In the genomic region with DNA sequence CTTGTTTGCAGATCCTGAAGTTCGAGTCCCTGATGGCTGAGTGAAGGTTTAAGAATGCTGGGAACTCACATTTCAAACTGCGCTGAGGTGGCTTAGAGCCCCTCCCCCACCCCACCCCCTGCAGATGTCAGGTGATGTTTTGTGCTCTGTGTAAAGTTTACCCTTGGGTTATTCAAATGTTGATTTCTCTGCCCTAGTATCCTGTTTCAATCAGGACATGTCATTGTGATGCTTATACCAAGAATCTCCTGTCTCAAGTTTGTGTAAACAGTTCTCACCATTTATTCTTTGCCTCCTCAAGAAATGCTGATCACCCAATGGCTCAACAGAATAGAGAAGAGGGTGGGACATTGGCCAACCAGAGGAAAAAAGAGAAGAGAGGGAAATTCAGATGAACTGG, we compare ENCODE assay signal across 22 mouse cellular contexts. TPM values are rescaled to one million over a fixed set of nuclear protein-coding genes. Genes with fewer than 3 reads are reported as not detected.
DNase-seq lines count a peak whose midpoint lies in the region; TF ChIP-seq lines count a peak whose summit lies in the region.
"Had no signal": no experiment of that assay in that cellular context is flagged by ENCODE, and none has a peak within 500 bp of the region (broad histone marks: within the 10 kb centered on the region; RNA-seq: fewer than 3 reads in every experiment).

No protein-coding gene starts in this region.

- H3K9me3 ChIP-seq in E14TG2a.4 (ENCODE audit: low read length) = no peaks in the 10 kb centered on the region
- H3K9me3 ChIP-seq in ES-Bruce4 (replicated peaks; ENCODE audit: control insufficient read depth, insufficient read depth, low read length, poor library complexity, severe bottlenecking) = no peaks in the 10 kb centered on the region
- no peaks in the 10 kb centered on the region for H3K9me3 ChIP-seq in ES-E14 (ENCODE audit: control insufficient read depth, insufficient read depth, low read depth, low read length)
- H3K9me3 ChIP-seq: embryonic facial prominence, embryonic 13.5 days; embryonic facial prominence, embryonic 15.5 days; forebrain, embryonic 10.5 days; forebrain, embryonic 12.5 days had no signal

- no peaks in the 10 kb centered on the region for H3K27me3 ChIP-seq in E14TG2a.4 (ENCODE audit: insufficient read depth, low read length)
- H3K27me3 ChIP-seq in ES-Bruce4 (ENCODE audit: control insufficient read depth, insufficient read depth, low read length, poor library complexity, severe bottlenecking) = no peaks in the 10 kb centered on the region
- H3K27me3 ChIP-seq: embryonic facial prominence, embryonic 13.5 days; embryonic facial prominence, embryonic 15.5 days; forebrain, embryonic 12.5 days had no signal

- H3K4me3 ChIP-seq in E14TG2a.4 (replicated peaks; ENCODE audit: low read length) (peak overlapping the region; percentile 74), ES-Bruce4 (ENCODE audit: low read depth, low read length) (no peak overlapping the region), ES-E14 (ENCODE audit: insufficient read depth in 1 of 2, low read depth in 1 of 2, low read length in 2 of 2, poor library complexity in 1 of 2, severe bottlenecking in 1 of 2) (peak overlapping the region; percentile 8 to 50; a peak in 2 of 4 replicates)
- H3K4me3 ChIP-seq: embryonic facial prominence, embryonic 13.5 days; embryonic facial prominence, embryonic 15.5 days; erythroblast, embryonic 14.5 days; forebrain, embryonic 10.5 days; forebrain, embryonic 12.5 days had no signal

- H3K27ac ChIP-seq in ES-Bruce4 (ENCODE audit: insufficient read depth, low read length) (peak overlapping the region; percentile 76), ES-E14 (ENCODE audit: insufficient read depth, low read depth, low read length, poor library complexity, severe bottlenecking) (peak overlapping the region; percentile 76; the same call in 1 of the 2 replicates)
- H3K27ac ChIP-seq: embryonic facial prominence, embryonic 13.5 days; embryonic facial prominence, embryonic 15.5 days; forebrain, embryonic 10.5 days; forebrain, embryonic 12.5 days had no signal

- H3K36me3 ChIP-seq in E14TG2a.4 (ENCODE audit: insufficient read depth, low read length) (peaks cover 25% of the 10 kb centered on the region), ES-Bruce4 (ENCODE audit: control insufficient read depth, insufficient read depth, low read length, poor library complexity, severe bottlenecking) (peaks cover 2% of the 10 kb centered on the region; the same call in 1 of the 2 replicates), ES-E14 (ENCODE audit: control insufficient read depth, insufficient read depth, low read length, poor library complexity, severe bottlenecking) (peaks cover 3% of the 10 kb centered on the region; the same call in 1 of the 2 replicates)
- H3K36me3 ChIP-seq: embryonic facial prominence, embryonic 13.5 days; embryonic facial prominence, embryonic 15.5 days; forebrain, embryonic 10.5 days; forebrain, embryonic 12.5 days had no signal

- H3K9ac ChIP-seq in ES-Bruce4 (ENCODE audit: low read depth, poor library complexity, severe bottlenecking) (no peak overlapping the region), ES-E14 (ENCODE audit: insufficient read depth, low read depth, low read length, poor library complexity, severe bottlenecking) (no peak overlapping the region)
- H3K9ac ChIP-seq: embryonic facial prominence, embryonic 13.5 days; embryonic facial prominence, embryonic 15.5 days; forebrain, embryonic 12.5 days had no signal

- peak; percentile 94 for DNase-seq in ES-E14 (ENCODE audit: low read depth, low spot score)
- DNase-seq in WW6 (ENCODE audit: low read depth, low spot score) = peak; percentile 80
- no peak for DNase-seq in urinary bladder, postnatal 4 days (ENCODE audit: low spot score in 2 of 2)
- no peak for DNase-seq in urinary bladder, postnatal 14 days (ENCODE audit: low spot score)
- no peak for DNase-seq in embryo, embryonic 10 days (ENCODE audit: low spot score)
- DNase-seq in spleen, adult 18-20 months = no peak
- DNase-seq: adrenal gland, adult 8-10 months; adrenal gland, postnatal 14 days; adrenal gland, postnatal 36 days; cerebellum, adult 11-12 months; cerebellum, adult 2 months; cerebellum, adult 9-10 months; cerebellum, postnatal 10 days; cerebellum, postnatal 25 days; embryo, embryonic 11 days had no signal

- peak; percentile 97 for TF ChIP-seq EP300 in ES-Bruce4 (IDR thresholded peaks at IDR 0.05; ENCODE audit: insufficient read depth, low read depth, low read length)

- peaks cover 76% of the 10 kb centered on the region for H3K4me1 ChIP-seq in E14TG2a.4 (replicated peaks; ENCODE audit: low read depth, low read length)
- peaks cover 5% of the 10 kb centered on the region for H3K4me1 ChIP-seq in ES-Bruce4 (ENCODE audit: control insufficient read depth, insufficient read depth, low read length)
- H3K4me1 ChIP-seq in ES-E14 (ENCODE audit: control insufficient read depth in 2 of 2, insufficient read depth in 2 of 2, low read length in 2 of 2, poor library complexity in 1 of 2) = peaks cover 13 to 14% of the 10 kb centered on the region in 2 experiments
- H3K4me1 ChIP-seq: embryonic facial prominence, embryonic 13.5 days; embryonic facial prominence, embryonic 15.5 days; forebrain, embryonic 10.5 days; forebrain, embryonic 12.5 days had no signal

- TF ChIP-seq CTCF in E14TG2a.4 (conservative IDR thresholded peaks at IDR 0.05; ENCODE audit: low read length) = no peak
- TF ChIP-seq CTCF in ES-Bruce4 (IDR thresholded peaks at IDR 0.05; ENCODE audit: low read depth, low read length) = no peak

- no peak for TF ChIP-seq POLR2A in ES-Bruce4 (IDR thresholded peaks at IDR 0.05; ENCODE audit: insufficient read depth, low read length)

- in situ Hi-C loops in ES-E14 (cut with MboI; ENCODE audit: low sequenced_read_pairs in 2 of 2, unreplicated experiment in 2 of 2) = loop anchor here in 1 of 2 experiments (25.0 kb wide), 1 partner anchor 769 kb away; a partner anchor contains a TSS

TF ChIP-seq in ES-E14, 5 proteins besides CTCF, POLR2A, EP300 and RAD21:
- no peak for TF ChIP-seq HCFC1 (IDR thresholded peaks at IDR 0.05; ENCODE audit: borderline replicate concordance, insufficient read depth, low read length)
- no peak for TF ChIP-seq ZNF384 (IDR thresholded peaks at IDR 0.05; ENCODE audit: low read depth, low read length)
- TF ChIP-seq CHD2 (IDR thresholded peaks at IDR 0.05; ENCODE audit: low read depth, low read length) = peak; percentile 78
- TF ChIP-seq ZC3H11A (IDR thresholded peaks at IDR 0.05; ENCODE audit: borderline replicate concordance, low read depth, low read length) = no peak
- peak; percentile 71; the same call in 1 of the 2 replicates for TF ChIP-seq MAFK (IDR thresholded peaks at IDR 0.05; ENCODE audit: insufficient read depth, low read depth, low read length)

RNA-seq across cellular contexts. Expression of a gene that starts 39.1 kb away (rescaled TPM):
- 66.1 and 75.1 TPM in 2 replicates for polyA plus RNA-seq in ES-Bruce4 (2011; ENCODE audit: insufficient read depth, insufficient read length, low read depth, missing spikeins)
- 46.3 and 102 TPM in 2 replicates for total RNA-seq in ES-E14 (2012; rRNA removed)

RNA-seq across cellular contexts. Expression of a gene that starts 45.6 kb away (rescaled TPM):
- polyA plus RNA-seq in ES-Bruce4 (2011; ENCODE audit: insufficient read depth, insufficient read length, low read depth, missing spikeins) = 238 and 240 TPM in 2 replicates
- total RNA-seq in ES-E14 (2012; rRNA removed) = 134 and 163 TPM in 2 replicates

RNA-seq across cellular contexts. Expression of a gene that starts 58.8 kb away (rescaled TPM):
- 280 and 301 TPM in 2 replicates for polyA plus RNA-seq in ES-Bruce4 (2011; ENCODE audit: insufficient read depth, insufficient read length, low read depth, missing spikeins)
- 88.6 and 102 TPM in 2 replicates for total RNA-seq in ES-E14 (2012; rRNA removed)

Comparison
In these comparisons a context has a peak if more than half of its experiments do, and no peak if none do; other contexts are left out.
1. DNase-seq: peak in ES-E14 (single experiment) and WW6 (single experiment); none in urinary bladder, postnatal 4 days (0 of 2), urinary bladder, postnatal 14 days (single experiment), embryo, embryonic 10 days (single experiment) and spleen, adult 18-20 months (0 of 2).